Mouse (Mus musculus) Patski (cell line): ENCODE measurements around the gene Cep112. TPM values are rescaled to one million over a fixed set of nuclear protein-coding genes. Genes with fewer than 3 reads are reported as not detected.

Experiments used
- ATAC-seq: fragments of 100-300 bp; one replicate; pipeline ENCODE4 v1.8.0; 2021
- CTCF ChIA-PET: fragments of 350-600 bp; sonication (Branson Sonifier 250); formaldehyde crosslinking; loops from one replicate; lab custom pipeline; 2022; ENCODE audit warnings: inconsistent platforms; lab: Charles Lee
- POLR2A ChIA-PET: fragments of 350-600 bp; sonication (Branson Sonifier 250); formaldehyde crosslinking; loops from one replicate; lab custom pipeline; 2022; ENCODE audit warnings: antibody characterized with exemption, inconsistent platforms; lab: Charles Lee
- DNase-seq: peaks from one replicate; pipeline ENCODE4 v3.0.0-alpha.2; 2011; ENCODE audit warnings: low read depth, low spot score
- H3K27me3 ChIP-seq: fragments of 371-371 bp; one replicate; pipeline ENCODE4 v1.5.1; 2021
- CTCF ChIP-seq: fragments of 100-300 bp; IDR thresholded peaks from one replicate; pipeline ENCODE4 v1.5.1; 2021
- in situ Hi-C: fragments of 300-500 bp; cut with MboI; formaldehyde crosslinking; loops from 3 replicates; pipeline ENCODE4 v1.11.1; 2018; ENCODE audit warnings: low pct_unique_long_range_greater_than_20kb, mixed read lengths
- polyA plus RNA-seq: library from polyadenylated mRNA; unstranded; gene quantifications from one replicate; pipeline ENCODE4 v1.2.3, GENCODE M21; 2021

Gene Cep112
- polyA plus RNA-seq, 1 experiment from 2014 or later: 9.7 TPM

- DNase-seq (no peak), ATAC-seq (no peak)
- POLR2A ChIA-PET: no interaction called here
- TF ChIP-seq CTCF: no peak
- H3K27me3 ChIP-seq: no peaks in the 10 kb centered on the region
- in situ Hi-C loops: no loop called here
- CTCF ChIA-PET: interaction anchor here (1.2 to 1.4 kb wide), 2 partner anchors 10 to 12 kb away, joined by 3 read pairs; no protein-coding TSS in a partner anchor
Observed at GRCm38 (mm10) chr11:108637780-108638179, 212.8 kb downstream of the Cep112 start.

GRCm38 (mm10) chr11:108655574-108655973, 230.6 kb downstream of the Cep112 start:
- no peak for TF ChIP-seq CTCF
- in situ Hi-C loops: no loop called here
- ATAC-seq (no peak), DNase-seq (no peak)
- ChIA-PET POLR2A (no interaction called here), CTCF (interaction anchor here (1.6 kb wide), 1 partner anchor 8 kb away, joined by 5 read pairs; no protein-coding TSS in a partner anchor)
- H3K27me3 ChIP-seq: no peaks in the 10 kb centered on the region

- ChIA-PET CTCF (no interaction called here), POLR2A (no interaction called here)
- no peaks in the 10 kb centered on the region for H3K27me3 ChIP-seq
- no peak for DNase-seq
- in situ Hi-C loops: no loop called here
- no peak for TF ChIP-seq CTCF
- no peak for ATAC-seq
Observed at GRCm38 (mm10) chr11:108682014-108682413, 257.0 kb downstream of the Cep112 start.

- CTCF ChIA-PET: no interaction called here
- in situ Hi-C loops: no loop called here
- no peak for TF ChIP-seq CTCF
Observed at GRCm38 (mm10) chr11:108696563-108696962, 271.6 kb downstream of the Cep112 start.

GRCm38 (mm10) chr11:108752301-108752700, 327.3 kb downstream of the Cep112 start:
- POLR2A ChIA-PET: interaction anchor here (0.6 to 1.0 kb wide), 3 partner anchors 16 to 113 kb away, joined by 3 to 7 read pairs (median 3); no protein-coding TSS in a partner anchor
- ATAC-seq (peak; percentile 72), DNase-seq (peak; percentile 83)
- in situ Hi-C loops: loop anchor here (10.0 kb wide), 1 partner anchor 298 kb away; no protein-coding TSS in a partner anchor
- TF ChIP-seq CTCF: no peak
- no peaks in the 10 kb centered on the region for H3K27me3 ChIP-seq
- CTCF ChIA-PET: no interaction called here

More at GRCm38 (mm10) chr11:108696563-108696962, 271.6 kb downstream of the Cep112 start:
- POLR2A ChIA-PET: interaction anchor here (0.6 kb wide), 1 partner anchor 19 kb away, joined by 4 read pairs; no protein-coding TSS in a partner anchor
- ATAC-seq (no peak), DNase-seq (no peak)
- no peaks in the 10 kb centered on the region for H3K27me3 ChIP-seq

GRCm38 (mm10) chr11:108752765-108753164, 327.8 kb downstream of the Cep112 start:
- no peak for TF ChIP-seq CTCF
- in situ Hi-C loops: loop anchor here (10.0 kb wide), 1 partner anchor 298 kb away; no protein-coding TSS in a partner anchor
- CTCF ChIA-PET: no interaction called here

GRCm38 (mm10) chr11:108753361-108754240, 328.6 kb downstream of the Cep112 start:
- TF ChIP-seq CTCF: no peak
- peak; percentile 76 for DNase-seq
- no peaks in the 10 kb centered on the region for H3K27me3 ChIP-seq
- peak; percentile 90 for ATAC-seq
- POLR2A ChIA-PET: interaction anchor here (0.6 to 1.0 kb wide), 2 partner anchors 16 to 17 kb away, joined by 3 read pairs; no protein-coding TSS in a partner anchor
- in situ Hi-C loops: loop anchor here (10.0 kb wide), 1 partner anchor 299 kb away; no protein-coding TSS in a partner anchor
- CTCF ChIA-PET: interaction anchor here (0.7 kb wide), 1 partner anchor 17 kb away, joined by 3 read pairs; no protein-coding TSS in a partner anchor

More at GRCm38 (mm10) chr11:108752765-108753164, 327.8 kb downstream of the Cep112 start:
- no peak for DNase-seq
- no peaks in the 10 kb centered on the region for H3K27me3 ChIP-seq
- no peak for ATAC-seq
- POLR2A ChIA-PET: interaction anchor here (0.6 to 1.0 kb wide), 3 partner anchors 16 to 67 kb away, joined by 3 read pairs; no protein-coding TSS in a partner anchor

- ChIA-PET POLR2A (no interaction called here), CTCF (interaction anchor here (1.3 kb wide), 1 partner anchor 10 kb away, joined by 3 read pairs; no protein-coding TSS in a partner anchor)
- no peaks in the 10 kb centered on the region for H3K27me3 ChIP-seq
- in situ Hi-C loops: loop anchor here (10.0 kb wide), 1 partner anchor 302 kb away; no protein-coding TSS in a partner anchor
- DNase-seq (no peak), ATAC-seq (no peak)
- no peak for TF ChIP-seq CTCF
Observed at GRCm38 (mm10) chr11:108757211-108757610, 332.2 kb downstream of the Cep112 start.

GRCm38 (mm10) chr11:108757626-108758430, 332.8 kb downstream of the Cep112 start:
- DNase-seq (no peak), ATAC-seq (no peak)
- no peaks in the 10 kb centered on the region for H3K27me3 ChIP-seq
- ChIA-PET POLR2A (no interaction called here), CTCF (interaction anchor here (1.3 kb wide), 1 partner anchor 11 kb away, joined by 3 read pairs; no protein-coding TSS in a partner anchor)
- no peak for TF ChIP-seq CTCF
- in situ Hi-C loops: loop anchor here (10.0 kb wide), 1 partner anchor 303 kb away; no protein-coding TSS in a partner anchor
